Comparison of ENCODE assay signal across 8 mouse cellular contexts in genomic region chr1:52578298-52579056, GRCm38 (mm10). TPM values are rescaled to one million over a fixed set of nuclear protein-coding genes. Genes with fewer than 3 reads are reported as not detected.
A peak's percentile ranks its signal among the peaks of the same experiment; 100 is the strongest.
DNase-seq lines count a peak whose midpoint lies in the region; ATAC-seq lines count a peak whose summit lies in the region.

No protein-coding gene starts in this region.

- H3K4me3 ChIP-seq in embryonic facial prominence, embryonic 12.5 days = no peak overlapping the region
- no peak overlapping the region for H3K4me3 ChIP-seq in hindbrain, embryonic 10.5 days
- no peak overlapping the region for H3K4me3 ChIP-seq in limb, embryonic 10.5 days
- H3K4me3 ChIP-seq in stomach, embryonic 15.5 days (replicated peaks) = no peak overlapping the region

- peaks cover 15% of the 10 kb centered on the region for H3K4me1 ChIP-seq in embryonic facial prominence, embryonic 12.5 days
- peaks cover 9% of the 10 kb centered on the region for H3K4me1 ChIP-seq in hindbrain, embryonic 10.5 days (replicated peaks)
- peaks cover 27% of the 10 kb centered on the region for H3K4me1 ChIP-seq in limb, embryonic 10.5 days
- H3K4me1 ChIP-seq in stomach, embryonic 15.5 days = 0 out of 2 replicates have a peak, but pooled peaks cover 7% of the 10 kb centered on the region

- ATAC-seq in embryonic facial prominence, embryonic 12.5 days (ENCODE audit: insufficient number of reproducible peaks, insufficient read depth, low FRiP score, low TSS enrichment) = peak; percentile 90
- peak; percentile 82 for ATAC-seq in stomach, embryonic 15.5 days (ENCODE audit: insufficient read depth, low FRiP score, low read depth)

- H3K4me2 ChIP-seq in embryonic facial prominence, embryonic 12.5 days (replicated peaks) = 0 out of 2 replicates have a peak overlapping the region, but pooled peaks have one; percentile 19
- H3K4me2 ChIP-seq in stomach, embryonic 15.5 days = no peak overlapping the region

- no peaks in the 10 kb centered on the region for H3K27me3 ChIP-seq in embryonic facial prominence, embryonic 12.5 days
- H3K27me3 ChIP-seq in hindbrain, embryonic 10.5 days (ENCODE audit: insufficient read depth, poor library complexity, severe bottlenecking) = no peaks in the 10 kb centered on the region
- H3K27me3 ChIP-seq in limb, embryonic 10.5 days (ENCODE audit: low read depth, poor library complexity, severe bottlenecking) = no peaks in the 10 kb centered on the region
- no peaks in the 10 kb centered on the region for H3K27me3 ChIP-seq in stomach, embryonic 15.5 days (replicated peaks)

- H3K9me3 ChIP-seq in embryonic facial prominence, embryonic 12.5 days = no peaks in the 10 kb centered on the region
- no peaks in the 10 kb centered on the region for H3K9me3 ChIP-seq in hindbrain, embryonic 10.5 days
- no peaks in the 10 kb centered on the region for H3K9me3 ChIP-seq in limb, embryonic 10.5 days (replicated peaks)
- H3K9me3 ChIP-seq in stomach, embryonic 15.5 days = no peaks in the 10 kb centered on the region

- peak; percentile 5 for DNase-seq in ovary, postnatal 36 days (ENCODE audit: low spot score)
- DNase-seq in ovary, postnatal 14 days (ENCODE audit: low spot score) = no peak
- peak; percentile 14 for DNase-seq in hindbrain, embryonic 10.5 days (ENCODE audit: low spot score)
- peak; percentile 67 for DNase-seq in limb, embryonic 10.5 days (ENCODE audit: low spot score)
- peak; percentile 61 for DNase-seq in mesoderm, embryonic 11.5 days (ENCODE audit: low read depth, low spot score)
- DNase-seq in gastrocnemius, adult 8-10 months (ENCODE audit: low spot score in 2 of 2) = no peak

- WGBS in embryonic facial prominence, embryonic 12.5 days = 33% methylated on average over 5 of the region's 5 CpGs
- 63% methylated on average over 5 of the region's 5 CpGs for WGBS in hindbrain, embryonic 10.5 days
- 45% methylated on average over 5 of the region's 5 CpGs for WGBS in limb, embryonic 10.5 days
- WGBS in stomach, embryonic 15.5 days = 24% methylated on average over 5 of the region's 5 CpGs

- H3K27ac ChIP-seq in embryonic facial prominence, embryonic 12.5 days = peak overlapping the region; percentile 75
- H3K27ac ChIP-seq in hindbrain, embryonic 10.5 days = peak overlapping the region; percentile 54
- peak overlapping the region; percentile 83 for H3K27ac ChIP-seq in limb, embryonic 10.5 days
- peak overlapping the region; percentile 76 for H3K27ac ChIP-seq in stomach, embryonic 15.5 days

- H3K36me3 ChIP-seq in embryonic facial prominence, embryonic 12.5 days = no peaks in the 10 kb centered on the region
- H3K36me3 ChIP-seq in hindbrain, embryonic 10.5 days = no peaks in the 10 kb centered on the region
- no peaks in the 10 kb centered on the region for H3K36me3 ChIP-seq in limb, embryonic 10.5 days
- H3K36me3 ChIP-seq in stomach, embryonic 15.5 days = no peaks in the 10 kb centered on the region

- H3K9ac ChIP-seq in embryonic facial prominence, embryonic 12.5 days = no peak overlapping the region
- H3K9ac ChIP-seq in stomach, embryonic 15.5 days = no peak overlapping the region

RNA-seq across cellular contexts. Expression of gene Nemp2, which starts 52.0 kb away (rescaled TPM):
- polyA plus RNA-seq in embryonic facial prominence, embryonic 12.5 days (2016; fragmentation: Nextera tagmentation; extraction: Ambion mirVana) = 11.3 and 12.2 TPM in 2 replicates
- 8.4 and 10.5 TPM in 2 replicates for polyA plus RNA-seq in hindbrain, embryonic 10.5 days (2016; fragmentation: Nextera tagmentation; extraction: Ambion mirVana)
- 10.2 and 12.5 TPM in 2 replicates for polyA plus RNA-seq in limb, embryonic 10.5 days (2016; fragmentation: Nextera tagmentation; extraction: Ambion mirVana)
- polyA plus RNA-seq in stomach, embryonic 15.5 days (2015; fragmentation: Nextera tagmentation; extraction: Ambion mirVana) = 7.4 and 9.3 TPM in 2 replicates
- total RNA-seq in gastrocnemius, adult 8-10 months (2022) = under 1 TPM; 0.17 to 0.54 (median 0.47) TPM

Comparison
In these comparisons a context has a peak if more than half of its experiments do, and no peak if none do; other contexts are left out.
1. DNase-seq: peak in ovary, postnatal 36 days (single experiment), hindbrain, embryonic 10.5 days (single experiment), limb, embryonic 10.5 days (single experiment) and mesoderm, embryonic 11.5 days (single experiment); none in ovary, postnatal 14 days (single experiment) and gastrocnemius, adult 8-10 months (0 of 2).
2. Peak in every context shown above with its lines, with median percentiles within 50 percentile points of each other: H3K27ac ChIP-seq.